Mouse (Mus musculus) bone marrow, adult 2 months (tissue): ENCODE measurements around the gene Mslnl. TPM values are rescaled to one million over a fixed set of nuclear protein-coding genes. Genes with fewer than 3 reads are reported as not detected.
A peak's percentile ranks its signal among the peaks of the same experiment; 100 is the strongest.

ENCODE experiments used
- H3K27ac ChIP-seq: fragments of 200-500 bp; 2 replicates; pipeline ENCODE4 v1.5.1; 2012; ENCODE audit warnings: low read depth, mild to moderate bottlenecking, control low read depth, inconsistent platforms, low read length; ENCODE audit not compliant: control insufficient read depth, poor library complexity, insufficient read depth
- H3K4me1 ChIP-seq: fragments of 200-500 bp; 2 replicates; pipeline ENCODE4 v1.6.1; 2011; ENCODE audit warnings: low read length; ENCODE audit not compliant: control insufficient read depth, insufficient read depth
- H3K4me3 ChIP-seq: fragments of 200-500 bp; replicated peaks from 2 replicates; pipeline ENCODE3; 2011; ENCODE audit warnings: mild to moderate bottlenecking, low read depth, low read length, control low read depth; ENCODE audit not compliant: control insufficient read depth
- CTCF ChIP-seq: fragments of 200-500 bp; IDR thresholded peaks from 2 replicates; pipeline ENCODE4 v1.5.1; 2011; ENCODE audit warnings: low read length, control low read depth; ENCODE audit not compliant: control insufficient read depth, insufficient read depth
- POLR2A ChIP-seq: fragments of 200-500 bp; IDR thresholded peaks from 2 replicates; pipeline ENCODE4 v1.6.1; 2011; ENCODE audit warnings: low read depth, mild to moderate bottlenecking, control low read depth, low read length, borderline replicate concordance; ENCODE audit not compliant: control insufficient read depth
- WGBS: fragments of 180-500 bp; shearing (Covaris S2); methylation state at CpG from one replicate; pipeline ENCODE4 v1.1.7; 2018; 5-methylcytosine and 5-hydroxymethylcytosine counted together
- polyA plus RNA-seq: library from polyadenylated mRNA; stranded (reverse); fragments of >200 nt; gene quantifications from 2 replicates; pipeline ENCODE4 v1.2.4, GENCODE M21; 2011; ENCODE audit warnings: low replicate concordance; ENCODE audit not compliant: missing spikeins, insufficient read depth, insufficient read length

Mslnl gene
- polyA plus RNA-seq, 1 experiment = not detected

DNA sequence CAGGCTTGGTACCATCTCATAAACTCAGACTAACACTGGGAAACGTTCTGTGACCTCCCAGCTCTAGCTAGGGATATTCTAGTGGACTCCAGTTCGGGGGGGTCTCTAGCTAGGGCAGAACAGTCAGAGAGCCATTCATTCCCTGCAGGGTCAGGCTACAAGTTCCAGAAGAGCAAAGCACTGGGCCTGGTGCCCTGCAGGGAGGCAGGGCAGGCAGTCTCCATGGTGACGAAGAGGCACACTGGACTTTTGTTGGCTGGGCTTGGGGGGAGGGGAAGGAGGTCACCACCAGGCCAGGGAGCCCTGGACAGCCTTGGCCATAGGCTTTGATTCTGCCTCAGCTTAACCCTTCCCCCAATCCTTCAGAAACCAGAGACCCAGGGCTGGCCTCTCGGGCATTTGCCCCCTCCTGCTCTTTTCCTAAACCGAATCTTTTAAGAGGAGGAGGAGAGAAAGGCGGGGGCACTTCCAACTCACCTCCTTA is 59.8 kb downstream of the Mslnl start, which contains the start of gene AC134908.4:
Gene AC134908.4, minus strand, starts transcription at position 51 of the 484 bp plus-strand sequence.
- peak within 1 kb of the TSS; percentile 67 for H3K4me3 ChIP-seq
- TF ChIP-seq CTCF = no peak
- no peak for TF ChIP-seq POLR2A
- H3K27ac ChIP-seq = peak within 1 kb of the TSS; percentile 22; the same call in 1 of the 2 replicates
- WGBS = 54% methylated on average over 6 of the region's 6 CpGs
- peaks cover 7% of the 10 kb centered on the region for H3K4me1 ChIP-seq

- WGBS = under 1% methylated on average over 37 of the region's 37 CpGs
- H3K4me3 ChIP-seq = peak overlapping the region; percentile 67
- TF ChIP-seq POLR2A (no peak), CTCF (no peak)
- H3K4me1 ChIP-seq = peaks cover 6% of the 10 kb centered on the region
- H3K27ac ChIP-seq = peak overlapping the region; percentile 22; the same call in 1 of the 2 replicates
Observed at GRCm38 (mm10) chr17:25796211-25796771, 60.4 kb downstream of the Mslnl start.

DNA sequence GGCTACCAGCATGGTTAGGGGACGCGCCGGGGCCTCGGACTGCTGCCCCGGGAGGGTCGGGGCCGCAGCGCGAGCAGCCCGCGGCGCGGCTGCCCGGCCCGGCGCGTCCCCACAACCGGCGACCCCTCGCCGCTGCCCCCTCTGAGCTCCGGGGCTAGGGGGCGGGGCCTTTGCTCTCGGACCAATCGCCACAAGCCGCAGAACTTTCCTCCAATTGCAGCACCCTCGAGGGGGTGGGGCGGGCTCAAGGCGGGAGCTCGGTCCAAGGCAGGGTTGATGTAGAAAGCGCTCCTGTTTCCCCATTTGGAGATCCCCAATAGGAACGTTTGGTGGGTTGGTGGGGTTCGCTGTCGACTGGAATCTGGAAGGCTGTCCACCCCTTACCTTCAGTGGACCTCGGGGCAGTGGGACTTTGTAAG is 61.1 kb downstream of the Mslnl start, which contains the start of gene Metrn:
Gene Metrn, minus strand, starts transcription at position 186 of the 419 bp plus-strand sequence.
- WGBS = under 1% methylated on average over 35 of the region's 35 CpGs
- Histone ChIP-seq H3K27ac (peak within 1 kb of the TSS; percentile 22; the same call in 1 of the 2 replicates), H3K4me3 (peak within 1 kb of the TSS; percentile 67), H3K4me1 (peaks cover 5% of the 10 kb centered on the region)
- TF ChIP-seq POLR2A = peak; percentile 7; the same call in 1 of the 2 replicates
- no peak for TF ChIP-seq CTCF

Other genes starting within 250 kb of the Mslnl start
- not detected in 2 replicates for gene Sstr5, start 238.8 kb upstream of the Mslnl start, polyA plus RNA-seq
- gene Sox8, start 165.4 kb upstream of the Mslnl start, polyA plus RNA-seq = 1.2 TPM in 2 replicates
- 5.3 and 18.8 TPM in 2 replicates for gene Lmf1, start 157.0 kb upstream of the Mslnl start, polyA plus RNA-seq
- gene Gng13, start 18.9 kb upstream of the Mslnl start, polyA plus RNA-seq = 4.0 and 6.2 TPM in 2 replicates
- gene Chtf18, start 8.6 kb upstream of the Mslnl start, polyA plus RNA-seq = 58.2 and 136 TPM in 2 replicates
- 3.6 and 8.6 TPM in 2 replicates for gene Rpusd1, start 8.4 kb upstream of the Mslnl start, polyA plus RNA-seq
- gene Msln, start 18.3 kb downstream of the Mslnl start, polyA plus RNA-seq = 1.7 TPM in 1 of 2 replicates, not detected in the other
- 11.8 and 17.0 TPM in 2 replicates for gene Narfl, start 37.7 kb downstream of the Mslnl start, polyA plus RNA-seq
- 26.2 and 45.8 TPM in 2 replicates for gene Haghl, start 49.6 kb downstream of the Mslnl start, polyA plus RNA-seq
- gene Ccdc78, start 50.5 kb downstream of the Mslnl start, polyA plus RNA-seq = not detected in 2 replicates
- 33.4 and 149 TPM in 2 replicates for gene Fam173a, start 56.9 kb downstream of the Mslnl start, polyA plus RNA-seq
- 4.6 TPM in 1 of 2 replicates, not detected in the other for gene AC134908.4, start 59.6 kb downstream of the Mslnl start, polyA plus RNA-seq
- 38.6 and 74.8 TPM in 2 replicates for gene Metrn, start 61.1 kb downstream of the Mslnl start, polyA plus RNA-seq
- gene Fbxl16, start 73.0 kb downstream of the Mslnl start, polyA plus RNA-seq = not detected in 2 replicates
- 6.8 and 17.0 TPM in 2 replicates for gene Wdr24, start 87.6 kb downstream of the Mslnl start, polyA plus RNA-seq
- 8.8 and 13.4 TPM in 2 replicates for gene Jmjd8, start 92.8 kb downstream of the Mslnl start, polyA plus RNA-seq
- gene Stub1, start 97.4 kb downstream of the Mslnl start, polyA plus RNA-seq = 125 and 140 TPM in 2 replicates
- 3.2 and 10.7 TPM in 2 replicates for gene Rhbdl1, start 101.3 kb downstream of the Mslnl start, polyA plus RNA-seq
- gene Gm20683, start 105.7 kb downstream of the Mslnl start, polyA plus RNA-seq = 6.7 TPM in 1 of 2 replicates, not detected in the other
- 33.5 and 50.5 TPM in 2 replicates for gene Rhot2, start 108.8 kb downstream of the Mslnl start, polyA plus RNA-seq
- 31.1 and 62.0 TPM in 2 replicates for gene Wdr90, start 125.5 kb downstream of the Mslnl start, polyA plus RNA-seq
- gene Mcrip2, start 132.7 kb downstream of the Mslnl start, polyA plus RNA-seq = 6.8 and 12.7 TPM in 2 replicates
- 25.6 and 30.0 TPM in 2 replicates for gene Mettl26, start 139.0 kb downstream of the Mslnl start, polyA plus RNA-seq
- gene Wfikkn1, start 144.8 kb downstream of the Mslnl start, polyA plus RNA-seq = 1.6 and 2.2 TPM in 2 replicates
- gene Rab40c, start 183.7 kb downstream of the Mslnl start, polyA plus RNA-seq = 5.0 and 6.9 TPM in 2 replicates
- 241 and 296 TPM in 2 replicates for gene Pigq, start 208.9 kb downstream of the Mslnl start, polyA plus RNA-seq
- gene Nhlrc4, start 208.9 kb downstream of the Mslnl start, polyA plus RNA-seq = 3.8 and 6.8 TPM in 2 replicates
- not detected in 2 replicates for gene A930017K11Rik, start 216.5 kb downstream of the Mslnl start, polyA plus RNA-seq
- gene Capn15, start 249.8 kb downstream of the Mslnl start, polyA plus RNA-seq = 11.7 and 18.2 TPM in 2 replicates